Mouse (Mus musculus): ENCODE results near the gene Schip1. TPM values are rescaled to one million over a fixed set of nuclear protein-coding genes. Genes with fewer than 3 reads are reported as not detected.

The Schip1 gene
- polyA plus RNA-seq (2015; fragmentation: Nextera tagmentation; extraction: Ambion mirVana): 60.2 and 65.8 TPM in 2 replicates

GRCm38 (mm10) chr3:68064731-68065130, at the start of gene Schip1:
TSS of gene Schip1 (plus strand) at chr3:68064802.
- WGBS: 29% methylated on average over 12 of the region's 12 CpGs
- H3K4me2 ChIP-seq: no peak within 1 kb of the TSS

DNA sequence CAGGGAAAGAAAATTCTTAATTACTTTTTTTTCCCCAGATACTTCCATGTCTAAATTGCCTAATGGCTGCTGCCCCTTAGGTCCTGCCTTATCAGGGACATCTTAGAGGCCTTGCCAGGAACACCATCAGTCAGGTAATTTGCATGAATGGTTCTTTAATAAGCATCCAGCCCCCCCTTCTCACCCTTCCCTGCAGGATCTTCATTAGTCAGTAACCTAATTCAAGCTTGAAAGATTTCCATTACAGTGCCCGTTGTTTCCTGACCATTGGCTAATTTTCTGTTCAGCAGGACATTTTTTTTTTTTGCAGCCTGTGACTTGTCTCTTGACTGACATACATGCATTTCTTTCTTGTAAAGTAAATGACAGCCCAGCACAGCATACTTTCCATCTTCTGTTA, 48.8 kb upstream of the Schip1 start:
- WGBS: 48% methylated on average over 1 of the region's 1 CpGs
- Histone ChIP-seq H3K9ac (no peak overlapping the region), H3K4me2 (no peak overlapping the region), H3K4me3 (no peak overlapping the region), H3K9me3 (replicated peaks) (no peaks in the 10 kb centered on the region), H3K36me3 (no peaks in the 10 kb centered on the region), H3K4me1 (replicated peaks) (no peaks in the 10 kb centered on the region), H3K27me3 (no peaks in the 10 kb centered on the region), H3K27ac (no peak overlapping the region)
- ATAC-seq (replicated peaks; ENCODE audit: insufficient number of reproducible peaks, insufficient read depth, low FRiP score, low read depth): no peak

More at GRCm38 (mm10) chr3:68064731-68065130, at the start of gene Schip1:
- ATAC-seq (replicated peaks; ENCODE audit: insufficient number of reproducible peaks, insufficient read depth, low FRiP score, low read depth): no peak
- Histone ChIP-seq H3K4me1 (replicated peaks) (no peaks in the 10 kb centered on the region), H3K9ac (no peak within 1 kb of the TSS), H3K27ac (no peak within 1 kb of the TSS), H3K9me3 (replicated peaks) (no peaks in the 10 kb centered on the region), H3K27me3 (no peaks in the 10 kb centered on the region), H3K36me3 (no peaks in the 10 kb centered on the region), H3K4me3 (no peak within 1 kb of the TSS)

GRCm38 (mm10) chr3:68019401-68019800, 45.2 kb upstream of the Schip1 start:
- H3K4me1 ChIP-seq (replicated peaks): no peaks in the 10 kb centered on the region
- H3K4me3 ChIP-seq: no peak overlapping the region
- 57% methylated on average over 4 of the region's 4 CpGs for WGBS
- H3K4me2 ChIP-seq: no peak overlapping the region
- no peak overlapping the region for H3K27ac ChIP-seq
- no peak overlapping the region for H3K9ac ChIP-seq
- ATAC-seq (replicated peaks; ENCODE audit: insufficient number of reproducible peaks, insufficient read depth, low FRiP score, low read depth): no peak
- H3K27me3 ChIP-seq: no peaks in the 10 kb centered on the region
- no peaks in the 10 kb centered on the region for H3K9me3 ChIP-seq (replicated peaks)
- no peaks in the 10 kb centered on the region for H3K36me3 ChIP-seq

GRCm38 (mm10) chr3:68036097-68036496, 28.5 kb upstream of the Schip1 start:
- no peak overlapping the region for H3K4me2 ChIP-seq
- no peak for ATAC-seq (replicated peaks; ENCODE audit: insufficient number of reproducible peaks, insufficient read depth, low FRiP score, low read depth)
- WGBS: 52% methylated on average over 3 of the region's 3 CpGs
- H3K27me3 ChIP-seq: no peaks in the 10 kb centered on the region
- no peak overlapping the region for H3K9ac ChIP-seq
- no peaks in the 10 kb centered on the region for H3K36me3 ChIP-seq
- H3K9me3 ChIP-seq (replicated peaks): no peaks in the 10 kb centered on the region
- H3K4me1 ChIP-seq (replicated peaks): no peaks in the 10 kb centered on the region
- no peak overlapping the region for H3K27ac ChIP-seq
- no peak overlapping the region for H3K4me3 ChIP-seq

GRCm38 (mm10) chr3:68042951-68043350, 21.7 kb upstream of the Schip1 start:
- H3K4me3 ChIP-seq: no peak overlapping the region
- no peaks in the 10 kb centered on the region for H3K36me3 ChIP-seq
- ATAC-seq (replicated peaks; ENCODE audit: insufficient number of reproducible peaks, insufficient read depth, low FRiP score, low read depth): no peak
- H3K4me1 ChIP-seq (replicated peaks): no peaks in the 10 kb centered on the region
- H3K9me3 ChIP-seq (replicated peaks): no peaks in the 10 kb centered on the region
- H3K9ac ChIP-seq: no peak overlapping the region
- WGBS: 83% methylated on average over 2 of the region's 2 CpGs
- no peak overlapping the region for H3K27ac ChIP-seq
- H3K4me2 ChIP-seq: no peak overlapping the region
- peaks cover 3% of the 10 kb centered on the region; the same call in 1 of the 2 replicates for H3K27me3 ChIP-seq

DNA sequence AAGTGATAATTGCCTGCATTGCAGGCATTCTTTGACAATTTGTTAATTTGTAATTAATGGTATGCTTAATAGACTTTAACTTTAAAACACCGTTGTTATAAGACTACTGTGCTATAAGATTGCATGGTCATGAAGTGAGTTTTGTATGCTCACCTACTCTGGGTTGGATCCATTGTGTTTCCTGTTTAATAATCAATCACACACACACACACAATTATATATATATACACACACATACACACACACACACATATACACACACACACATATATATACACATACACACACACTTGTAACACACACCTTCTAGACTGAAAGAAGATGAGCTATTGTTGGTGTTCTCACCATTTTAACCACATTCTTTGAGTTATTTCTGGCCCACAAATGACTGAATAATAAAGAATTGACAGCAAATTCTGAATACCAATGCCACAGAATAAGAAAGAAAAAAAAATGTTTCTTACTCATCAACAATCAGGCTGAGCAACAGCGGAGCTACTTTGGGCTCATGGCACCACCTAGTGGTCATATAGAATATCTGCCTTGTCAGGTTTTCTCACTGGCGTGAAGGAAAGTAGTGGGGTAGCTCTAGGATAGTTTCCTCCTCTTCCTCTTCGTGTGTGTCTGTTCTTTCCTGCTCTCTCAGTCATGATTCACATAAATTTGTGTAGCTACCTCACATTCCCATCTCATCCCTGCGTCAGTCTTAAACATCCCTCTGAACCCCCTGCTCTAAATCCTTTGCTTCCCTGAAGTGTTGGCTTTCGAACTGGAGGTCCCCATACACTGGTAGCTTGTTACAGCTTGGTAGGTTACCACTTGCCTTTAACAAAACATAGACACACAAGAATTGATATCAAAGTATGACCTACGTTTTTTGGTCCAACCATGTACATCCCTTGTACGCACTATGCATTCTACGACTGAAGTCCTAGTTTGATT, 18.9 kb upstream of the Schip1 start:
- H3K27ac ChIP-seq: no peak overlapping the region
- no peaks in the 10 kb centered on the region for H3K36me3 ChIP-seq
- WGBS: 46% methylated on average over 9 of the region's 9 CpGs
- no peak overlapping the region for H3K4me3 ChIP-seq
- H3K4me1 ChIP-seq (replicated peaks): no peaks in the 10 kb centered on the region
- H3K27me3 ChIP-seq: peaks cover 3% of the 10 kb centered on the region; the same call in 1 of the 2 replicates
- no peak overlapping the region for H3K9ac ChIP-seq
- H3K4me2 ChIP-seq: no peak overlapping the region
- no peak for ATAC-seq (replicated peaks; ENCODE audit: insufficient number of reproducible peaks, insufficient read depth, low FRiP score, low read depth)
- no peaks in the 10 kb centered on the region for H3K9me3 ChIP-seq (replicated peaks)

DNA sequence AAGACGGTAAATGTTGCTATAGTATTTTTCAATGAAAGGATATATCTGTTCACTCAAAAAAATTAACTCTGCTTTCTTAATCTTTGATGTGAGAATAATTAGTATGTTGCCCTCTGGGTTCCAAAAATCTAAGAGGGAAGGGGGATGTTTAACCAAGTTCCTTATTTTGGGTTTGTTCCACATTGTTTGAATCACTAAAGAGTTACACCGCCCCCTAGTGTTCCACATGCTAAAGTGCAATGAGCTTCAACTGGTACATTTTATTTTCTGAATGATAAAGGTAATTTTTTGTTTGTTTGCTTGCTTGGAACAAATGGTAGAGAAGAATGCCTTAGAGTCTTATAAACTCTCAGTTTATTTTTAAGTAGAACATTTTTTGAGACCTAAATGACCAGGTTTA, 11.1 kb upstream of the Schip1 start:
- WGBS: 49% methylated on average over 2 of the region's 2 CpGs
- Histone ChIP-seq H3K36me3 (no peaks in the 10 kb centered on the region), H3K4me3 (no peak overlapping the region), H3K9ac (no peak overlapping the region), H3K9me3 (replicated peaks) (no peaks in the 10 kb centered on the region), H3K27me3 (no peaks in the 10 kb centered on the region; the same call in 1 of the 2 replicates), H3K4me2 (no peak overlapping the region), H3K27ac (no peak overlapping the region), H3K4me1 (replicated peaks) (0 out of 2 replicates have a peak, but pooled peaks cover 3% of the 10 kb centered on the region)
- no peak for ATAC-seq (replicated peaks; ENCODE audit: insufficient number of reproducible peaks, insufficient read depth, low FRiP score, low read depth)

DNA sequence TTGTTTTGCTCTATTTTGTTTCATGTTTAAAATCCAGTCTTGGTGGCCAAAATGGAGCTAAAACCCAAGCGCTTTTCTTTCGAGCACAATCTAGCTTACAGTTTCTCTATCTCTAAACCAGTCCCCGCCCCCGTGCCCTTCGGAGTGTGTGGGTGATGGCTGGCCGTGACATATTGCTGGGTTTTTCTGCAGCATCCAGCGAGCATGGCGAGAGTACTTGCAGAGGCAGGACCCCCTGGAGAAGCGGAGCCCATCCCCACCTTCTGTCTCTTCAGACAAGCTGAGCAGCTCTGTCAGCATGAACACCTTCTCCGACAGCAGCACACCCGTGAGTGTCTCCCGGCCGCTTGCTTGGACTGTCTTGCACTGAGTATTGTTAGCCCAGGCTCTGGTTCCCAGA, 9.5 kb upstream of the Schip1 start:
- Histone ChIP-seq H3K9me3 (replicated peaks) (no peaks in the 10 kb centered on the region), H3K4me3 (peak overlapping the region; percentile 33), H3K27me3 (no peaks in the 10 kb centered on the region; the same call in 1 of the 2 replicates), H3K4me1 (replicated peaks) (0 out of 2 replicates have a peak, but pooled peaks cover 3% of the 10 kb centered on the region), H3K36me3 (no peaks in the 10 kb centered on the region), H3K9ac (no peak overlapping the region), H3K27ac (no peak overlapping the region), H3K4me2 (peak overlapping the region; percentile 53)
- ATAC-seq (replicated peaks; ENCODE audit: insufficient number of reproducible peaks, insufficient read depth, low FRiP score, low read depth): no peak
- 29% methylated on average over 13 of the region's 13 CpGs for WGBS

- Histone ChIP-seq H3K4me1 (replicated peaks) (0 out of 2 replicates have a peak, but pooled peaks cover 3% of the 10 kb centered on the region), H3K27ac (no peak overlapping the region), H3K36me3 (no peaks in the 10 kb centered on the region), H3K4me3 (peak overlapping the region; percentile 41), H3K4me2 (peak overlapping the region; percentile 52), H3K9ac (no peak overlapping the region), H3K27me3 (no peaks in the 10 kb centered on the region; the same call in 1 of the 2 replicates), H3K9me3 (replicated peaks) (no peaks in the 10 kb centered on the region)
- ATAC-seq (replicated peaks; ENCODE audit: insufficient number of reproducible peaks, insufficient read depth, low FRiP score, low read depth): no peak
- 47% methylated on average over 23 of the region's 23 CpGs for WGBS
Observed at GRCm38 (mm10) chr3:68056373-68057275, 8.0 kb upstream of the Schip1 start.

DNA sequence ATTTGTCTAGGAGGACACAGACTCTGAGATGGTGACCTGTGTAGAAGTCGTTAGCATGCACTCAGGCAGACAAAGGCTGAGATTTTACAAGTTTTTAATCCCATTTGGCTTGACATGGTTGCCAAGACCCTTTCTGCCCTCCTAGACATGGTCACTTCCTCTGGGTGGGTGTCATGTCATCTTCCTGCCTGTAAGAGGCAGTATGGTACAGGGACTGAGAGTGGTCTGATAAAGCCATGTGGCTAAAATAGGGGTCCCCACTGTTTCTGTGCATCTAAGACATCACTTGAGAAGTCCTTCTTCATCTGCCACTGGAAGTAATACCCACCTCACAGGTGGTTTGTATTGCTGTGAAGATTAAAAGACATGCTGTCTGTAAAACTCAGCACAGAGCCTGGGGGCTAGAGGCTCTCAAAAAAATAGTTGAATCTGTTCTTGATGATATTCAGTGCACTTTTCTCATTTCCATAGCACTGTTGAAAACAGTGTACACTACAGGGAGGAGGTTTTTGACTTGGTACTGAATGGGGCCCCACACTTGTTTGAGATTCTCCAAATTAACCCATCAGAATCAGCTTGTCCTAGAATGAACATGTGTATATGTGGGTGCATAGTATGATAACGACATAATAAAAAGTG, 5.3 kb upstream of the Schip1 start:
- no peak for ATAC-seq (replicated peaks; ENCODE audit: insufficient number of reproducible peaks, insufficient read depth, low FRiP score, low read depth)
- 39% methylated on average over 2 of the region's 2 CpGs for WGBS

More for the DNA sequence above, 5.3 kb upstream of the Schip1 start:
- Histone ChIP-seq H3K4me2 (no peak overlapping the region), H3K27me3 (no peaks in the 10 kb centered on the region; the same call in 1 of the 2 replicates), H3K9me3 (replicated peaks) (no peaks in the 10 kb centered on the region), H3K9ac (no peak overlapping the region), H3K36me3 (no peaks in the 10 kb centered on the region), H3K27ac (no peak overlapping the region), H3K4me1 (replicated peaks) (0 out of 2 replicates have a peak, but pooled peaks cover 3% of the 10 kb centered on the region), H3K4me3 (no peak overlapping the region)
